Mouse (Mus musculus) bone marrow macrophage, adult 2 months (primary cell): ENCODE data around the gene Tyk2. TPM values are rescaled to one million over a fixed set of nuclear protein-coding genes. Genes with fewer than 3 reads are reported as not detected.

ENCODE experiments used
- H3K27ac ChIP-seq: 2 replicates; pipeline ENCODE4 v1.5.1; 2012; ENCODE audit warnings: low read depth, low read length; ENCODE audit not compliant: insufficient read depth
- H3K4me1 ChIP-seq: 2 replicates; pipeline ENCODE4 v1.6.1; 2012; ENCODE audit warnings: low read length; ENCODE audit not compliant: control insufficient read depth, insufficient read depth
- H3K4me3 ChIP-seq: 2 replicates; pipeline ENCODE4 v1.5.1; 2012; ENCODE audit warnings: mild to moderate bottlenecking, low read length, moderate library complexity; ENCODE audit not compliant: insufficient read depth
- CTCF ChIP-seq: IDR thresholded peaks from 2 replicates; pipeline ENCODE4 v1.5.1; 2012; ENCODE audit warnings: low read depth, mild to moderate bottlenecking, low read length, moderate library complexity
- POLR2A ChIP-seq: IDR thresholded peaks from 2 replicates; pipeline ENCODE4 v1.6.1; 2012; ENCODE audit warnings: mild to moderate bottlenecking, low read depth, low read length, borderline replicate concordance
- polyA plus RNA-seq: library from polyadenylated mRNA; stranded (reverse); fragments of >200 nt; gene quantifications from 2 replicates; pipeline ENCODE4 v1.2.4, GENCODE M21; 2012; ENCODE audit not compliant: missing spikeins, insufficient read depth, insufficient read length

The Tyk2 gene
- polyA plus RNA-seq, result 46.3 and 47.1 TPM in 2 replicates

- no peak for TF ChIP-seq POLR2A
- peak within 1 kb of the TSS; percentile 42 for H3K27ac ChIP-seq
- H3K4me3 ChIP-seq, result peak within 1 kb of the TSS; percentile 93
- peaks cover 45% of the 10 kb centered on the region for H3K4me1 ChIP-seq
Observed at GRCm38 (mm10) chr9:21131059-21131956, at the start of gene Tyk2. TSS of gene Tyk2 (minus strand) at chr9:21131243.

GRCm38 (mm10) chr9:21180841-21181240 is 49.8 kb upstream of the Tyk2 start:
- peak overlapping the region; percentile 37; the same call in 1 of the 2 replicates for H3K27ac ChIP-seq
- TF ChIP-seq POLR2A (no peak), CTCF (no peak)
- no peak overlapping the region for H3K4me3 ChIP-seq
- H3K4me1 ChIP-seq, result peaks cover 19% of the 10 kb centered on the region

GRCm38 (mm10) chr9:21180402-21180801 is 49.4 kb upstream of the Tyk2 start:
- Histone ChIP-seq H3K4me3 (no peak overlapping the region), H3K4me1 (peaks cover 19% of the 10 kb centered on the region), H3K27ac (no peak overlapping the region)
- TF ChIP-seq POLR2A (no peak), CTCF (no peak)

- Histone ChIP-seq H3K4me1 (peaks cover 9% of the 10 kb centered on the region), H3K27ac (no peak overlapping the region), H3K4me3 (no peak overlapping the region)
- TF ChIP-seq CTCF (no peak), POLR2A (no peak)
Observed at GRCm38 (mm10) chr9:21172364-21172763, 41.3 kb upstream of the Tyk2 start.

- Histone ChIP-seq H3K27ac (peak overlapping the region; percentile 99), H3K4me3 (peak overlapping the region; percentile 66; the same call in 1 of the 2 replicates), H3K4me1 (peaks cover 20% of the 10 kb centered on the region)
- no peak for TF ChIP-seq POLR2A
- TF ChIP-seq CTCF, result no peak
Observed at GRCm38 (mm10) chr9:21169157-21169556, 38.1 kb upstream of the Tyk2 start.

- TF ChIP-seq POLR2A, result no peak
- TF ChIP-seq CTCF, result peak; percentile 68
- Histone ChIP-seq H3K27ac (peak overlapping the region; percentile 99), H3K4me1 (peaks cover 25% of the 10 kb centered on the region), H3K4me3 (peak overlapping the region; percentile 66)
Observed at GRCm38 (mm10) chr9:21168161-21169123, 37.4 kb upstream of the Tyk2 start.

GRCm38 (mm10) chr9:21167140-21168097 is 36.4 kb upstream of the Tyk2 start:
- TF ChIP-seq POLR2A (no peak), CTCF (peak; percentile 4; the same call in 1 of the 2 replicates)
- H3K4me3 ChIP-seq, result peak overlapping the region; percentile 83
- H3K4me1 ChIP-seq, result peaks cover 25% of the 10 kb centered on the region
- peak overlapping the region; percentile 99 for H3K27ac ChIP-seq

- Histone ChIP-seq H3K4me1 (peaks cover 28% of the 10 kb centered on the region), H3K4me3 (peak overlapping the region; percentile 83), H3K27ac (peak overlapping the region; percentile 99)
- TF ChIP-seq POLR2A (no peak), CTCF (no peak)
Observed at GRCm38 (mm10) chr9:21166516-21166915, 35.5 kb upstream of the Tyk2 start.
